Mouse (Mus musculus) embryo, embryonic 10.5 days (tissue): Measurements from ENCODE around the gene Clock.

Source experiments
- DNase-seq: peaks from one replicate; pipeline ENCODE4 v3.0.0-alpha.2; 2015; ENCODE audit warnings: low spot score

Gene Clock

DNA sequence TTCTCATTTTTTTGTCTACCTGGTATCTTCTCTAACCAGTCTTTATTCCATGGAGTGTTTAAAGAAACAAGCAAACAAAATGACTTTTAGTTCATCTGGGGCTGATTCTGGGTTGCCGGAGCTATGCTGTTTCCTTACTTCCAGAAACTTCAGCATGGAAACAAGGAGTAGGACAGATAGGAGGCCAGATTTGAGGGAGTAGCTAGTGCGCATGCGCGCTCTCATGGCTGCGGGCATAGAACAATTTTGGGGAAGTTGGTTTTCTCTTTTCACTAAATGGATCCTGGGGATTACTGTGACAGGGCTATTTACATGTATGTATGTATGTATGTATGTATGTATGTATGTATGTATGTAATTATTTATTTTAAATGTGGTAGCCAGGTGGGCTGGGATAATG is 125.4 kb downstream of the Clock start:
- DNase-seq: no peak

DNA sequence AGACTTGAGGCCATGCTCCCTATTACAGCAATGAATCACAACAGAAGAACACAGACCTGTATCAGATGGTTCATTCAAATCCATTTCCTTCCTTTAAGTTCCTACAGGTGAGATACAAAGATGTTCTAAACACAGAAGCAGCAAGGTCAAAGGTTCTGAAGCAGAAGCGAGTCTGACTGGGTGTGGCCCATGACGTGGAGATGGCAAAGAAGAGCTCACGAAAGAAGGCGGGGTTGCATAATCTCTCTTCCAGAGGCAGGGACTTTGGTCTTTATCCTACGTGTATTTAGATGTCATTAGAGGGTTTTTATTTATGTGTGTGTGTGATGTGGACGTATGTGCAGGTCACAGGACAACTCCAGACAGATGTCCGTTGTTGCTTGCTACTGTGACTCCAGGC is 126.9 kb downstream of the Clock start:
- DNase-seq: no peak

- no peak for DNase-seq
Measured at GRCm38 (mm10) chr5:76176841-76177240, 127.8 kb downstream of the Clock start.

GRCm38 (mm10) chr5:76176411-76176810 is 128.2 kb downstream of the Clock start:
- peak; percentile 49 for DNase-seq

DNA sequence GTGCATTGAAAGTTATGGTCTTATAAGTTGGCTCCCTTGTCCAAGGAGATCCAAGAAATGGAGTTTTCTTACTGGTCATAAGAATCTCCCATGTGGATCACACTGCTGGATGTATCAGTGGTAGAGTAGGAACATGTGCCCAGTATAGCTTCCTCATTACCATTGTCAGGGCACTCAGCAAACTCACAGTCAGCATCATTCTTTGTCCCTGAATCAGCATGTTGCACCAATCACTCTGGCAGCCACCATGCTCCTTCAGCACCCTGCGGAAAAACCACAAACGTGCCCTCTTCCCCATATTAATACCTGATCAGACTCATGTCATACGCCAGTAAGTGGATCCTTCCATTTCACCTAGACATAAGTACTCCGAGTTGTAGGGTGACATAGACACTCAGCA is 129.5 kb downstream of the Clock start:
- no peak for DNase-seq

GRCm38 (mm10) chr5:76171039-76171438 is 133.6 kb downstream of the Clock start:
- DNase-seq: no peak

DNA sequence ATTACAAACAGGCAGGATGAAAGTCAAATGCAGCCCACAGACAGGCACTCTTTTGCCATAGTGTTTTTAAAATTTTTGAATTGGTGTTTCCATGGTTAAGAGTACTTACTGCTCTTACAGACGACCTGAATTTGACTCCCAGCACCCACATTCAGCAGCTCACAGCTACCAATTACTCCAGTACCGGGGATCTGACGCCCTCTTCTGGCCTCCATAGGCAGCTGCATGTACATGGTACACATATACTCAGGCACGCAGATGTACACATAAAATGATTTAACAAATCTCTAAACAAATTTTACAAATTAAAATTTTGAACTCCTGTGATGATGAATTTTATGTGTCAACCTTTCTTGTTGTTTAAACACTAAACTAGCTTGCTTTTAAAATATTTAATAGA is 134.1 kb downstream of the Clock start:
- DNase-seq: no peak

DNA sequence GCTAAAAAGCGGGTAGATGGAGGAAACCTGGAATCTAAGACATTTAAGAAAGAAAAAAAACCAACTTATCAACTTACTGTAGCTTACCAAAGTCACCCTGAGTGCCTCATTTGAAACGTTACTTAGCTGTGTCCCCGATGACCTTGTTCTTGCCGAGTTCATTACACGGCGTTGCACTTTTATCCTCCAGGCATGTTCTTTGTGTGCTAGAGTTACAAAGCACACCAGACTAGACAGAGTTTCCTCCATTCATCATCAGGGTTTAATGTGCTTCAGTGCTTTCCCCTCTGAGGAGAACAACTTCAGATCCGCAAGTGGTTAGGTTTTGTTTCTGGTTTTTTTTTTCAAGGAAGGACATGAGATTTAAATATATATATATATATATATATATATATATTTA is 139.8 kb downstream of the Clock start:
- DNase-seq: peak; percentile 29

GRCm38 (mm10) chr5:76163828-76164390 is 140.7 kb downstream of the Clock start:
- DNase-seq: peak; percentile 51

DNA sequence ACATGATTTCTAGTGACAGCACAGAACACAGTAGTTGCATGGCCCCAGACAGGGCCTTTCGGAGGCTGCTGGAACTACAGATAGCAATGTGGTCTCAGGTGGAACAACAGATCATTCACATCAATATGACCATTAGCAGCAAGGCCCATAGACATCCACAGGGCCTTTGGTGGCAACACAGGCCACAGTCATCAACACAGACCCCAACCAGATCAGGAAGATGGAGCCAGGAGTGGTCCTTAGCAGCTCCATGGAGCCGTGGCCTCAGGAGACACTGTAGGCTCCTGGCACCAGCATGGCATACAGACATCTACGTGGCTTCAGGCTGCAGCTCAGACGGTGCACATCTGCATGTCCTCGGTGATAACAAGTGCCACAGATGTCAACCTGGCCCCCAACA is 141.7 kb downstream of the Clock start:
- no peak for DNase-seq

GRCm38 (mm10) chr5:76161491-76161890 is 143.1 kb downstream of the Clock start:
- no peak for DNase-seq

DNA sequence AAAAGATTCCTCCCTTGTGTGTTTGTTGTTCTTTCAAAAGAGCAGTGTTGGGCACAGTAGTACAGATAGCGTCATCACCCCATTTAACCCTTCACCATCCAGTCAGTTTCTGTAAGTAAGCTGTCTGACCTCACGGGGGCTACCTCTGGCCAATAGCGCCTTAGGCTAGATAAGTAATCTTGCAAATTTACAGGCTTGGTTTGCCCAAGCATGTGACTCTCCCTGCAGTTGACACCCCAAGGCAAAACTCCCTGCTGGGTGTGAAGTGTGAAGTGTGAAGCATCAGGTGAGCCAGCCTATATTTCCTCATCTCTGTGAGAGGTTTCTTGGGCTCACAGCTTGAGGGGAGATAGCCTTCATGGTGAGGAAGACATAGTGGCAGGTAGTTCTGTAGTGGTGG is 144.5 kb downstream of the Clock start:
- DNase-seq: no peak
